Mouse (Mus musculus) liver, adult 2 months (tissue): ENCODE measurements at regions not wholly inside any gene's neighbourhood (a gene's known extent, or its start where the extent isn't known, plus 50 kb on each side); places are given as distances from the start of the nearest gene placed in this dataset.
A peak's percentile ranks its signal among the peaks of the same experiment; 100 is the strongest.

Experiments
- DNase-seq: peaks from one replicate; pipeline ENCODE4 v3.0.0-alpha.2; 2011; ENCODE audit warnings: low read depth, low spot score; ENCODE audit errors: extremely low read depth
- H3K27ac ChIP-seq: fragments of 200-500 bp; replicated peaks from 2 replicates; pipeline ENCODE4 v1.5.1; 2012; ENCODE audit warnings: low read depth, mild to moderate bottlenecking, control low read depth, inconsistent platforms, low read length; ENCODE audit not compliant: insufficient read depth
- H3K27me3 ChIP-seq: fragments of 200-500 bp; 2 replicates; pipeline ENCODE4 v1.6.1; 2012; ENCODE audit warnings: mild to moderate bottlenecking, moderate library complexity, low read length, inconsistent platforms; ENCODE audit not compliant: control insufficient read depth, insufficient read depth
- H3K36me3 ChIP-seq: fragments of 200-500 bp; 2 replicates; pipeline ENCODE4 v1.6.1; 2012; ENCODE audit warnings: low read length, inconsistent platforms; ENCODE audit not compliant: control insufficient read depth, insufficient read depth
- H3K4me1 ChIP-seq: fragments of 200-500 bp; 2 replicates; pipeline ENCODE4 v1.6.1; 2011; ENCODE audit warnings: low read length; ENCODE audit not compliant: control insufficient read depth, insufficient read depth
- H3K4me3 ChIP-seq: fragments of 200-500 bp; 2 replicates; pipeline ENCODE4 v1.5.1; 2011; ENCODE audit warnings: low read depth, mild to moderate bottlenecking, control low read depth, low read length, moderate library complexity; ENCODE audit not compliant: insufficient read depth
- H3K79me2 ChIP-seq: fragments of 200-500 bp; 2 replicates; pipeline ENCODE4 v1.6.1; 2012; ENCODE audit warnings: inconsistent platforms, mild to moderate bottlenecking, low read length, moderate library complexity; ENCODE audit not compliant: control insufficient read depth, insufficient read depth
- H3K9ac ChIP-seq: fragments of 200-500 bp; 2 replicates; pipeline ENCODE4 v1.6.1; 2012; ENCODE audit warnings: low read depth, mild to moderate bottlenecking, control low read depth, inconsistent platforms, low read length
- CTCF ChIP-seq: fragments of 200-500 bp; IDR thresholded peaks from 2 replicates; pipeline ENCODE4 v1.5.1; 2011; ENCODE audit warnings: low read depth, low read length, control low read depth
- POLR2A ChIP-seq: fragments of 200-500 bp; IDR thresholded peaks from 2 replicates; pipeline ENCODE4 v1.6.1; 2011; ENCODE audit warnings: low read length, control low read depth; ENCODE audit not compliant: insufficient read depth; ENCODE audit errors: extremely low read depth
- WGBS: fragments of 180-500 bp; shearing (Covaris S2); methylation state at CpG from one replicate; pipeline ENCODE4 v1.1.7; 2018; 5-methylcytosine and 5-hydroxymethylcytosine counted together

GRCm38 (mm10) chr2:166426457-166426856 is 271.0 kb upstream of the Sulf2 start:
- H3K79me2 ChIP-seq, result no peaks in the 10 kb centered on the region
- TF ChIP-seq POLR2A, result no peak
- TF ChIP-seq CTCF, result no peak
- no peak overlapping the region for H3K4me3 ChIP-seq
- no peaks in the 10 kb centered on the region for H3K4me1 ChIP-seq
- no peak for DNase-seq
- no peak overlapping the region for H3K27ac ChIP-seq
- H3K27me3 ChIP-seq, result no peaks in the 10 kb centered on the region
- 65% methylated on average over 6 of the region's 6 CpGs for WGBS
- H3K36me3 ChIP-seq, result no peaks in the 10 kb centered on the region
- no peak overlapping the region for H3K9ac ChIP-seq

- H3K9ac ChIP-seq, result no peak overlapping the region
- no peak for TF ChIP-seq CTCF
- TF ChIP-seq POLR2A, result no peak
- H3K4me3 ChIP-seq, result no peak overlapping the region
- H3K79me2 ChIP-seq, result no peaks in the 10 kb centered on the region
- no peaks in the 10 kb centered on the region for H3K4me1 ChIP-seq
- DNase-seq, result no peak
- no peak overlapping the region for H3K27ac ChIP-seq
- no peaks in the 10 kb centered on the region for H3K36me3 ChIP-seq
- no peaks in the 10 kb centered on the region for H3K27me3 ChIP-seq
- WGBS, result 85% methylated on average over 3 of the region's 3 CpGs
Observed at GRCm38 (mm10) chr2:166425141-166425540, 269.7 kb upstream of the Sulf2 start.

GRCm38 (mm10) chr2:166423132-166423660 is 267.7 kb upstream of the Sulf2 start:
- no peaks in the 10 kb centered on the region for H3K27me3 ChIP-seq
- no peaks in the 10 kb centered on the region for H3K4me1 ChIP-seq
- H3K9ac ChIP-seq, result no peak overlapping the region
- no peak for DNase-seq
- no peaks in the 10 kb centered on the region for H3K79me2 ChIP-seq
- WGBS, result 89% methylated on average over 6 of the region's 6 CpGs
- no peak overlapping the region for H3K27ac ChIP-seq
- no peaks in the 10 kb centered on the region for H3K36me3 ChIP-seq
- TF ChIP-seq POLR2A (no peak), CTCF (no peak)
- H3K4me3 ChIP-seq, result no peak overlapping the region

- Histone ChIP-seq H3K27me3 (no peaks in the 10 kb centered on the region), H3K79me2 (no peaks in the 10 kb centered on the region), H3K4me3 (no peak overlapping the region), H3K36me3 (no peaks in the 10 kb centered on the region), H3K27ac (no peak overlapping the region), H3K4me1 (no peaks in the 10 kb centered on the region), H3K9ac (no peak overlapping the region)
- DNase-seq, result peak; percentile 4
- WGBS, result 78% methylated on average over 8 of the region's 8 CpGs
- TF ChIP-seq POLR2A (no peak), CTCF (no peak)
Observed at GRCm38 (mm10) chr2:166420275-166420674, 264.8 kb upstream of the Sulf2 start.

- H3K4me3 ChIP-seq, result no peak overlapping the region
- 84% methylated on average over 9 of the region's 9 CpGs for WGBS
- no peak overlapping the region for H3K27ac ChIP-seq
- no peaks in the 10 kb centered on the region for H3K4me1 ChIP-seq
- TF ChIP-seq POLR2A, result no peak
- TF ChIP-seq CTCF, result no peak
- H3K9ac ChIP-seq, result no peak overlapping the region
- no peak for DNase-seq
- no peaks in the 10 kb centered on the region for H3K27me3 ChIP-seq
- H3K79me2 ChIP-seq, result no peaks in the 10 kb centered on the region
- H3K36me3 ChIP-seq, result no peaks in the 10 kb centered on the region
Observed at GRCm38 (mm10) chr2:166419271-166419670, 263.8 kb upstream of the Sulf2 start.

- Histone ChIP-seq H3K27me3 (no peaks in the 10 kb centered on the region), H3K4me3 (no peak overlapping the region), H3K36me3 (no peaks in the 10 kb centered on the region), H3K79me2 (no peaks in the 10 kb centered on the region), H3K4me1 (no peaks in the 10 kb centered on the region), H3K9ac (no peak overlapping the region), H3K27ac (no peak overlapping the region)
- TF ChIP-seq POLR2A (no peak), CTCF (no peak)
- WGBS, result 83% methylated on average over 8 of the region's 8 CpGs
- no peak for DNase-seq
Observed at GRCm38 (mm10) chr2:166418279-166418678, 262.8 kb upstream of the Sulf2 start.
